Mouse (Mus musculus) brain, adult 2 months (tissue): Measurements from ENCODE around the gene Fan1.
A peak's percentile ranks its signal among the peaks of the same experiment; 100 is the strongest.

Experiments
- DNase-seq: peaks from one replicate; pipeline ENCODE4 v3.0.0; 2011; ENCODE audit warnings: low read depth, low spot score

The Fan1 gene

DNA sequence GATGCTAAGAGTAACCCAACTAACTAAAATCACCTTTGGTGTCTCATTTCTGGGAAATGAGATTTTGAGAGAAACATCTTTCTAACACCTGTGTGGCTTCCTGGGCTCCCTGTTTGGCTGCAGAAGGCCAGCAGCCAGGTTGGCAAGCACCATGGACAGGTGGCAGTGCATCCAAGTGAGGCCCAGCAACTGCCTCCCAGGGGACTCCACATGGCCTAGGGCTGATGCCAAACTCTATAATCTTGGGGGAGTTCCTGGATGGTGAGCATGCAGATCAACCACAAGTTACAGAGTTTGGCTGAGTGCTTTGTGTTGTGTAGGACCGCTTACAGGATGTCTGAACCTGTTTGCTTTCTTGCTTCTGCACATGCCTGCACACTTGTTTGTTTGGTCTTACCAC is 41.2 kb downstream of the Fan1 start:
- DNase-seq: peak; percentile 37

DNA sequence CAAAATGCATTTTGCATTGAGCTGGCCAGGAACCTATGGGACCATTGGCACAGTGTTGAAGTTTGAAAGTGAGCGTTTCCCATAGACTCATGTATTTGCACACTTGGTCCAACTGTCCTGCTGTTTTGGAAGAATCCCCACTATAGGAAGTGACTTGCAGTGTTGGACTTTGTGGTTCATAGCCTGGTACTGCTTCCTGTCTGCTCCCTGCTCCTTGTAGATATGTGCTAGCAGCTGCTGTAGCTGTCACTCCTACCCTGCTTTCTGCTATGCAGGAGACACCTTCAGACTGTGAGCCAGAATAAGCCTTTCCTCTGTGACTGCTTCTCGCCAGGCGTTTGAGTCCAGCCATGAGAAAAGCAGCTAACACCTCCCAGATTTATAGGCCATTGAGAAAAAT is 42.6 kb downstream of the Fan1 start:
- no peak for DNase-seq

DNA sequence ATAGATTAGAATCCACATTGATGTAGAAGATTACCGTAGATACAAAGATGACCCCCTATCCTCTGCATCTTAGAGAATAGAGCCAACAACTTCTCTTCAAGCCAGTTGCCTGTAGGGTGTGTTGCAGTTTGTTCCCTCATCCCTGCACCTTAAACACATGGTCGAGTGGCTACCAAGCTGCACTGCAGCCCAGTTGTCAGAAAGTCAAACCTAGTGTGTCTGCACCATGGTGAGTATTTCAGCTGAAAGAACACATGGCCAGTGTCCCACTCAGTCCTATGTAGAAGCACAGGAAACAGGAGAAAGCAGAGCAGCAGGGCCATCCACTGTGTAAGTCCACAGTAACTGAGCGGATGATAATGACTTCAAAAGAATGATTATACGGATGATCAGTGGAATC is 46.4 kb downstream of the Fan1 start:
- DNase-seq: no peak

DNA sequence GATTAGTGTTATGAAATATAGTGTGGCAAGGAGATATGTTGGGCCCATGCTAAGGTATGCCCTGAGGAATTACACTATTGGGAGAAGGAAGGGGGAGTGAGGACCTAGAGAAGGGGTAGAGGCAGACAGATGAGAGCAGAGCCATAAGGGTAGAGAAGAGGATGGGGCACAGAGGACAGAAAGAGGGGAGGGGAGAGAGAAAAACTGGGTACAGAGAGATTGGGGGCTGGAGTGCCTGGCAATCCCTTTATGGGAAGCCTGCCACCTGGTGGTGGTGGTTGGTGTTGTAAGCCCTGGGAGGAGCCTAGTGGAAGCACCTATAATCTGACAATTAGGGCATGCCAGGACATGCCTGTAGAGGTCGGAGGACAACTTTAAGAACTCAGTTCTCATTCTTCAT is 47.0 kb downstream of the Fan1 start:
- peak; percentile 80 for DNase-seq

DNA sequence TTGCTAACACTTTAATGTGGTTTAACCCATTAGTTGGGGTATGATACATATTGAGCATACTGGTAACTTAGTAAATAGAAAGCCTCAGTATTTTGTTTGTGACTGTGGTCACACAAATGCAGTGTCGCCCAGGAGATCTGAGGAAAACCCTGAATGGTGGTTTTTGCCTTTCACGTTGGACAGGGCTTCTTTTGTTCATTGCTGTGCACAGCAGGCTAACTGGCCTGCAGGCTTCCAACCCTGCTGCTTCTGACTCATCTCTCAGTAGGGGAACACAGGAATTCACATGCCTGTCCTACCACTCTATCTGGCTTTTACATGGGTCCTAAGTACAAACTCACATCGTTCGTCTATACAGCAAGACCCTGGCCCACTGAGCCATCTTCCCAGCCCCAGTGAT is 52.2 kb downstream of the Fan1 start:
- DNase-seq: peak; percentile 63

DNA sequence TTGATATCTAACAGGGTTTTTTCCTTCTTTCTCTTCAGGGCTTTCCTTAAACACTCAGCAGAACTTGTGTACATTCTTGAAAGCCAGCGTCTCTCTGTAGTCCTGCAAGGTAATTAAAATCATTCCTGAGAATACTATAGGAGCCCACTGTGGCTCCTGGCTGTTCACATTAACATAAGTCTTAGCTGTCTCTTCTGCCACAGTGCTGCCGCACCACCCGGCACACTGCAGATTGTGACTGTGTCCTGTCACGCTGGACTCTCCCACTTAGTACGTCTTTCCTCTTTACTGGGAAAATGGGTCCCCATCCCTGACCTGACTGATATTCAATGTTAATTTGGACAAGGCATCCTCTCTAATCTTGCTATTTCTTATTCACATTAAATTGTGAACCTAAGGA is 52.8 kb downstream of the Fan1 start:
- no peak for DNase-seq

DNA sequence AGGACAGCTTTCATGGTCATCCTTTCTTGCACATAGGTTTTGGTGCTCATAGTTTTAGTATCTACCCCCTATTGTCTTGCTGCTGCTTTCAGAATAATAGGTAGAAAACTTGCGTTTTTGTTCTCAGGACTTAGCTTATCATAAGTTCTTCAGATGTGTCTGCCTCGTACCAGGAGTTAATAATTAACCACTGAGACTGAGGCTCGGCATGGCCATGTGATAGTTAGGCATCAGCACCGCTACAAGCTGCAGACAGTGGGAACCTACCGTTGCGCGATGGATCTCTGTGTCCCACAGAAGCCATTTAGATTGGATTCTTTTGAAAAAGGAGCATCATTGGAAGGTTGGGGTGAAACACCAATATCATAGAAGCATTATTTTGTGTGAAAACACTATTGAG is 61.1 kb downstream of the Fan1 start:
- DNase-seq: no peak

DNA sequence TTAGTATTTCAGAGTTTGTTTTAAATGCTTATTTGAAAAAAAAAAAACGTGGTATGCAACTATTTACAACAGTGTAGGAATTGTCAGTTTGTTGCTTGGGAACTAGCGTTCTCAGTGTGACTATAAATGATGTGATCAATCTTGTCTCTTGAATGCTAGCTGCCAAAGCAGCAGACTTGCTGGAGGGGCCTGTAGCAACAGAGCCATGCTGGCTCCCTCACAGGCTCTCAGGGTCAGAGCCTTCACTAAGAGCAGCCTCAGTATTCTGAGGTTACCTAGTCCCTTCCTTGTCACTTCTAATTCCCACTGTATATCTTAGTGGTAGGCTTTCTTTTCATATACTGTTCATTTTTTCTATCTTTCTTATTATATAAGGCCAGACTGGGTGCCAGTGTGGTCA is 63.1 kb downstream of the Fan1 start:
- DNase-seq: no peak

DNA sequence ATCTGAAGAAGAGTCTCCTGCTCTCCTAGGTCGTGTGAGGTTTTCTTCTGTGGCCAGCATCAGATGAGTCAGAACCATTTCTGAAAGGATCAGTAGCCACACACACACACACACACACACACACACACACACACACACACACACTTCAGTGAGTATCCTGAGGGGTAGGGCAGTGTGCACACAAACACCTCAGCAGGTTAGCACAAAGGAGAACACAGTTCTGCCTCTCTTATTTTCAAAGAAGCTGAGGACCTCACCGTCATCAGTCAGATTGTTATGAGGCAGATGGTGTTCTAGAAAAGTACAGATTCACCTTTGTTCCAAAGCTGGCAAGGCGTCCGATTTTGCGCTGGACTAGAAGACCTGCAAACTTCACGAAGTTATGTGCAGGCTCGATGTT is 63.7 kb downstream of the Fan1 start:
- no peak for DNase-seq
